Mouse (Mus musculus) hindbrain, embryonic 16.5 days (tissue): Measurements from ENCODE around the gene Pus3. TPM values are rescaled to one million over a fixed set of nuclear protein-coding genes. Genes with fewer than 3 reads are reported as not detected.
A peak's percentile ranks its signal among the peaks of the same experiment; 100 is the strongest.

ENCODE experiments used
- ATAC-seq: fragments of 200-750 bp; cut with Nextera tagmentation; 2 replicates; pipeline ENCODE4 v1.8.0; 2017; ENCODE audit warnings: moderate TSS enrichment, moderate library complexity
- H3K27ac ChIP-seq: fragments of 300-500 bp; sonication (generic); 2 replicates; pipeline ENCODE4 v1.5.1; 2014; ENCODE audit warnings: low read depth, mild to moderate bottlenecking, control low read depth, low read length, moderate library complexity
- H3K27me3 ChIP-seq: fragments of 300-500 bp; sonication (generic); replicated peaks from 2 replicates; pipeline ENCODE4 v1.6.1; 2014; ENCODE audit warnings: low read length; ENCODE audit not compliant: control insufficient read depth, insufficient read depth
- H3K36me3 ChIP-seq: fragments of 300-500 bp; sonication (generic); 2 replicates; pipeline ENCODE4 v1.6.1; 2014; ENCODE audit warnings: mild to moderate bottlenecking, low read length, moderate library complexity, mixed read lengths; ENCODE audit not compliant: control insufficient read depth, insufficient read depth
- H3K4me1 ChIP-seq: fragments of 300-500 bp; sonication (generic); 2 replicates; pipeline ENCODE4 v1.6.1; 2014; ENCODE audit warnings: low read depth, low read length; ENCODE audit not compliant: control insufficient read depth, insufficient read depth
- H3K4me2 ChIP-seq: fragments of 300-500 bp; sonication (generic); 2 replicates; pipeline ENCODE4 v1.6.1; 2014; ENCODE audit warnings: mild to moderate bottlenecking, low read length, control low read depth, moderate library complexity
- H3K4me3 ChIP-seq: fragments of 300-500 bp; sonication (generic); 2 replicates; pipeline ENCODE4 v1.5.1; 2014; ENCODE audit warnings: mild to moderate bottlenecking, low read length, control low read depth, moderate library complexity
- H3K9ac ChIP-seq: fragments of 300-500 bp; sonication (generic); 2 replicates; pipeline ENCODE4 v1.6.1; 2014; ENCODE audit warnings: low read depth, mild to moderate bottlenecking, control low read depth, low read length, moderate library complexity
- H3K9me3 ChIP-seq: fragments of 300-500 bp; sonication (generic); 2 replicates; pipeline ENCODE4 v1.6.1; 2014; ENCODE audit warnings: mild to moderate bottlenecking, low read length, moderate library complexity; ENCODE audit not compliant: control insufficient read depth
- WGBS: fragments of 180-500 bp; shearing (Covaris S2); extraction: QIAGEN DNeasy Blood & Tissue Kit; methylation state at CpG from one replicate; pipeline ENCODE4 v1.1.7; 2014; 5-methylcytosine and 5-hydroxymethylcytosine counted together
- polyA plus RNA-seq: library from polyadenylated mRNA; unstranded; fragments of >200 nt; fragmentation: Nextera tagmentation; extraction: Ambion mirVana; gene quantifications from 2 replicates; pipeline ENCODE4 v1.2.1, GENCODE M21; 2015

Pus3 gene
- polyA plus RNA-seq, 1 experiment from 2014 or later: 15.2 TPM

DNA sequence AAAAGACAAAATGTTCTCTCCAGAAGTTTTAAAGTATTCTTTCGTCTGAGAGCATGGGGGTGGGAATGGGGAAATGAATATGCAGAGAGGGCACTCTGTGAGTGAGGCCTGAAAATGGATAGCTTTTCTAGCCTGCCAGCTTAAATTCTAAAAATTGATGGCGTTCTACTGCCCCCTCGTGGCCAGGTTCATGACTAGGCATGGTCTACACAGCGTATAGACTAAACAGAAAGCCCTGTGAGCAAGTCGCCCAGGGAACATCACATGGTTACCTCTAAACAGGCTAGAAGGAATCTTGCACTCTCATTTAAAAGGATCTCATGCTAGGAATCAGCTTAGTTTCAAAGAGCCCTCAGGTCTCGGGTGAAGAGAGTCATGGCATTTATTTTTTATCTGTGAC, 16.9 kb upstream of the Pus3 start:
- Histone ChIP-seq H3K9me3 (no peaks in the 10 kb centered on the region), H3K36me3 (peaks cover 2% of the 10 kb centered on the region), H3K4me1 (no peaks in the 10 kb centered on the region), H3K27ac (no peak overlapping the region), H3K4me3 (no peak overlapping the region), H3K27me3 (no peaks in the 10 kb centered on the region), H3K9ac (no peak overlapping the region), H3K4me2 (no peak overlapping the region)
- peak; percentile 73 for ATAC-seq
- WGBS: 8% methylated on average over 6 of the region's 6 CpGs

- Histone ChIP-seq H3K4me1 (no peaks in the 10 kb centered on the region), H3K27me3 (no peaks in the 10 kb centered on the region), H3K4me2 (no peak overlapping the region), H3K9ac (no peak overlapping the region), H3K9me3 (no peaks in the 10 kb centered on the region), H3K36me3 (peaks cover 4% of the 10 kb centered on the region), H3K4me3 (no peak overlapping the region), H3K27ac (no peak overlapping the region)
- no peak for ATAC-seq
- WGBS: 70% methylated on average over 6 of the region's 6 CpGs
Measured at GRCm38 (mm10) chr9:35541941-35542340, 16.5 kb upstream of the Pus3 start.

- ATAC-seq: no peak
Measured at GRCm38 (mm10) chr9:35543099-35543860, 15.1 kb upstream of the Pus3 start.

DNA sequence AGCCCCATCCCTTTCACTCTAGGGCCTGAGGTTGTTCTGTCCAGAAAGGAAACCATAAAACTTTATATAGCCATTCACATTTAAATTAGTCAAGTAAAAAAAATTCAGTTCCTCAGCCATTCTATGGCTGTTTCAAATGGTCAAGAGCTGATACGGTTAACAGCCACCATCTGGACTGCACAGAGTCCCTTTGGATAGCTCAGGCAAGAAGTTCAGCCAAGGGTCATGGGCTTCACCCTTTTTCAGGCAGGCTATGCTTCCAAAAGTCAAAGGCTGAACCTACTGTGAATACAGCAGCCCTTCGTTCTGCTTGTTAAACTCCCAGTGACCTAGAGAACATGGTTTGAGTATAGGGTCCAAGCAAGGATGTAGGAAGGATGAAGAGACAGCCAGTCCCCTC, 13.7 kb upstream of the Pus3 start:
- Histone ChIP-seq H3K4me3 (no peak overlapping the region), H3K9me3 (no peaks in the 10 kb centered on the region), H3K36me3 (peaks cover 5% of the 10 kb centered on the region), H3K9ac (no peak overlapping the region), H3K4me2 (no peak overlapping the region), H3K27me3 (no peaks in the 10 kb centered on the region), H3K27ac (no peak overlapping the region), H3K4me1 (no peaks in the 10 kb centered on the region)
- no peak for ATAC-seq
- WGBS: 66% methylated on average over 2 of the region's 2 CpGs

More at GRCm38 (mm10) chr9:35543099-35543860, 15.1 kb upstream of the Pus3 start:
- WGBS: 86% methylated on average over 14 of the region's 14 CpGs
- Histone ChIP-seq H3K9ac (no peak overlapping the region), H3K4me3 (no peak overlapping the region), H3K27ac (no peak overlapping the region), H3K4me2 (no peak overlapping the region), H3K4me1 (no peaks in the 10 kb centered on the region), H3K9me3 (no peaks in the 10 kb centered on the region), H3K36me3 (peaks cover 5% of the 10 kb centered on the region), H3K27me3 (no peaks in the 10 kb centered on the region)

DNA sequence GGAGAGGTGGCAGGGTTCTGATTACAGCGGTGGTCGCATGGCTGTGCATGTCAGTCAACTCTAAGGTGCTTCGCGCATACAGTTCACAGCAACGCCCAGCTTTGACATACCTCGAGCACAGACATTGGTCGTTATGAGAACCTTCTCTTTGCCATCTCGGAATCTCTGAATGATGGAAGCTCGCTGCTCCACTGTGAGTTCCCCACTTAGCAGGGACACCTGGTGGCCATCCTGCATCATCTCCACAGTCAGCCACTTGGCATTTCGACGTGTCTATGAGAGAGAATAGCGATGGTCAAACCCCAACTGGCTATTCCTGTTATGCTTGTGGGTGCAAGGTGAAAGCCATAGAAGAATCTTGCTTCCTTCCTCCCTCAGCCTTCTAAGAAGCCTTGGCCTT, 12.7 kb upstream of the Pus3 start:
- no peak overlapping the region for H3K4me2 ChIP-seq
- no peak overlapping the region for H3K4me3 ChIP-seq
- ATAC-seq: no peak
- no peaks in the 10 kb centered on the region for H3K9me3 ChIP-seq
- H3K4me1 ChIP-seq: no peaks in the 10 kb centered on the region
- peaks cover 5% of the 10 kb centered on the region; the same call in 1 of the 2 replicates for H3K36me3 ChIP-seq
- 77% methylated on average over 12 of the region's 12 CpGs for WGBS
- no peak overlapping the region for H3K9ac ChIP-seq
- H3K27me3 ChIP-seq: no peaks in the 10 kb centered on the region
- no peak overlapping the region for H3K27ac ChIP-seq

DNA sequence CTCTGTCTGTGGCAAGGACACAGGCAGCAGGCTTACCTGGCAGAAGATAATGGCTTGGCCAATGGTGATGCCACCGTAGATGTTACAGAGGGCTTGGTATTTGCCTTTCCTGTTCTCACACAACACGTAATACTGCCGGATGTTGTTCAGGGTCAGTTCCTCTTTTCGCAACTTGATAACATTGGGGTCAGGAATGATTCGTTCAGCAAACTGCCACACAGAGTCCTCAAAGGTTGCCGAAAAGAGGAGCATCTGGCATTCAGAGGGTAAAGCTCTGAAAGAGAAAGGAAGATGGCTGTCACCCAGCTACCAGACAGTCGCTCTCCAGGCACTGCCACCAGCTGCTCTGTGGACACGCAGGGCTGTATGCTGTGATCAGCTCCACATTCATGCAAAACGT, 11.7 kb upstream of the Pus3 start:
- H3K4me2 ChIP-seq: no peak overlapping the region
- no peaks in the 10 kb centered on the region for H3K27me3 ChIP-seq
- H3K36me3 ChIP-seq: peaks cover 5% of the 10 kb centered on the region; the same call in 1 of the 2 replicates
- no peaks in the 10 kb centered on the region for H3K9me3 ChIP-seq
- H3K27ac ChIP-seq: no peak overlapping the region
- no peak for ATAC-seq
- no peak overlapping the region for H3K9ac ChIP-seq
- H3K4me1 ChIP-seq: no peaks in the 10 kb centered on the region
- no peak overlapping the region for H3K4me3 ChIP-seq
- 87% methylated on average over 9 of the region's 9 CpGs for WGBS

DNA sequence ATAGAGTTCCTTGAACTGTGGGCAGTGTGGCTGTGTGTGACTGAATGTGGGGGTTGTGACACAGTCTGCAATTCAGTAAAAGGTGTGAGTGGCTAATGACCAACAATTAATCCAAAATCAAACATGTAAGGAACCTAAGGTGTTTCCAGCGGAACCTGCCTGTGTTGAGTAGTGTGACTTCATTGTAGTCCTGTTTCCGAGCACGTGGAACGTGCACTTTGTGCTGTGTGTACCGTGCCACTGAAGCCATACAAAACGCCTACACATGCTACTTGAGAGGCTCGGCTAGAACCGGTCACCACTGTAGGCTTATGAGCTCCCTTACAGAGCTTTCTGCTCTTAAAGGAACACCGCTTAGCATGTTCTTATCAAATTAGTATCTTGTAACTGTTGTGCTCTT, 9.9 kb upstream of the Pus3 start:
- ATAC-seq: no peak
- no peaks in the 10 kb centered on the region for H3K4me1 ChIP-seq
- H3K4me2 ChIP-seq: no peak overlapping the region
- no peaks in the 10 kb centered on the region for H3K9me3 ChIP-seq
- 0 out of 2 replicates have a peak, but pooled peaks cover 3% of the 10 kb centered on the region for H3K36me3 ChIP-seq
- H3K27me3 ChIP-seq: no peaks in the 10 kb centered on the region
- no peak overlapping the region for H3K4me3 ChIP-seq
- 83% methylated on average over 9 of the region's 9 CpGs for WGBS
- no peak overlapping the region for H3K27ac ChIP-seq
- no peak overlapping the region for H3K9ac ChIP-seq

DNA sequence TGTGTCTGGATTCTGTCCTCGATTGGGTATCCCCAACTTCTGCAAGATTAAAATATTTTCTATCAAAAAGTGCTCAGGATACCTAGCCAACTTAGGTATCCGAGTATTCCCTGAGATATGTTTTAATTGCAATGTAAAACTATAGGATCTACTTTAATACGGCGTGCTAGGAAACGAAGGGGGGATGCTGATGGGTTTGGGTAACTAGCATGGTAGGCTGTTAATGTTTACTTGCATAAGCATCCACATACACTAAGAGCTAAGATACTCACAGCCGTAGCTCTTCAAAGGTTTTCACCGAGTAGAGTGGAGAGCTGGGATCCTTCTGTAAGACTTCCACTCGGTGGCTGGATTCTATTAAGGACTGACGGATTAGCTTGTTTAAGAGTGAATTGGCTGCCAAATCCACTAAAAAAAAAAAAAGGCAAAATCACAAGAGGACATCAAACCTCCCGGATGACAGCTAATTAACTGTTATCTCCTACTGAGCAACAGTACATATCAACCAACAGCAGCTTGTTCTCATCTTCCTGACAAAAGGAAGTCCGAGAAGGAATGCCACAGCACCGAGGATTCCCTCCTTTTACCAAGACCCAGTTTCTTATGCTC, 1.8 kb upstream of the Pus3 start:
- H3K9ac ChIP-seq: no peak overlapping the region
- no peak for ATAC-seq
- H3K36me3 ChIP-seq: peaks cover 9% of the 10 kb centered on the region
- H3K4me2 ChIP-seq: no peak overlapping the region
- no peaks in the 10 kb centered on the region for H3K9me3 ChIP-seq
- no peaks in the 10 kb centered on the region for H3K27me3 ChIP-seq
- H3K4me1 ChIP-seq: peaks cover 11% of the 10 kb centered on the region
- no peak overlapping the region for H3K4me3 ChIP-seq
- WGBS: 76% methylated on average over 12 of the region's 12 CpGs
- H3K27ac ChIP-seq: no peak overlapping the region

DNA sequence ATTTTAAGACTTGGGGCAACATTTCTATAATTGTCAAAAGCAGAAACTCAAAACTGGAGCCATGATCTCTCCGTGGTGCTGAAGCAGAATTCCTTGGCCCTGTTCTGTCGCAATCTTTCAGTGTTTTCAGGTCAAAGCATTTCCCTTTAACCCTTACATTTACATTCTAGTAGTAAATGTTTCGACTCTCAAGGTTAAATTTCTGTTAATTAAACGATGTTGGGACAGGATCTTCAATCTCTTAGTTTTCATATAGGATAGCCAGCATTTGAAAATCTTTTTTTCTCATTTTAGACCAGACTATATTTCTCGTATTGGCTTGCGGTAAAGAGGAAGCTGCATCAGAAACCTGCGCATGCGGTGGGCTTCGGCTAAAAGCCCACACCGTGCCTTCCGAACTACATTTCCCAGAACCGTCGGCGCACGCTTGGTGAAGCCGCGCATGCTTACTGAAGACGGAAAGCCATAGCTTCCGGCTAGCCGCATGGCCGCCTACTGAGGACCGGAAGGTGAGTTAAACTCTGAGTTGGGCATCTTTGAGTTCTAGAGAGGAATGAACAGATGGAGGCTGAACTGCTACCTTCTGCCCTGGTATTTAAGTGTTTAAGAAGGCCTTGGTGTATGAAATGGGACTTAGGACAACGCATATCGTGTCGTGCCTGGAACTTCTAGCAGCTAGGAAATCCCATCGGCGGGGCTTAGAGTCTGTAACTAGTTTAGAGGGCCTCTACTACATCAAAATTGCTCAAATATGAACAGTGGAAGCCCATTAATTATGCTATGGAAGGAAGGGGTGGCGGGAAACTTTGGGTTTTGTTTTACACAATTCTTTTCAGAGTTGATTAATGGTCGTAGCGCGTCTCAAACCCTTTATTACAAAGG, 855 bp downstream of the Pus3 start:
- Histone ChIP-seq H3K9ac (peak overlapping the region; percentile 74), H3K4me3 (peak overlapping the region; percentile 64), H3K27me3 (no peaks in the 10 kb centered on the region), H3K27ac (peak overlapping the region; percentile 89), H3K36me3 (peaks cover 12% of the 10 kb centered on the region), H3K9me3 (no peaks in the 10 kb centered on the region), H3K4me2 (peak overlapping the region; percentile 96), H3K4me1 (peaks cover 11% of the 10 kb centered on the region)
- WGBS: 1% methylated on average over 31 of the region's 31 CpGs
- ATAC-seq: peak; percentile 92
